Mouse (Mus musculus) brain, embryonic 14.5 days (tissue): Measurements from ENCODE around the gene 1810062G17Rik.

Experiments
- CTCF ChIP-seq: fragments of 200-500 bp; IDR thresholded peaks from 2 replicates; pipeline ENCODE4 v1.5.1; 2012; ENCODE audit warnings: inconsistent platforms, mild to moderate bottlenecking, moderate library complexity, borderline replicate concordance; ENCODE audit not compliant: insufficient read depth, insufficient read length; ENCODE audit errors: extremely low read depth
- POLR2A ChIP-seq: fragments of 200-500 bp; IDR thresholded peaks from 2 replicates; pipeline ENCODE4 v1.6.1; 2012; ENCODE audit warnings: mild to moderate bottlenecking, inconsistent platforms, borderline replicate concordance; ENCODE audit not compliant: poor library complexity, insufficient read depth, insufficient read length, severe bottlenecking; ENCODE audit errors: extremely low read depth

GRCm38 (mm10) chr3:36498224-36498623 is 22.5 kb downstream of the 1810062G17Rik start:
- no peak for TF ChIP-seq CTCF
- TF ChIP-seq POLR2A: no peak
